Mouse (Mus musculus) B cell, adult (primary cell): ENCODE results near the gene Stmnd1. TPM values are rescaled to one million over a fixed set of nuclear protein-coding genes. Genes with fewer than 3 reads are reported as not detected.

Experiments used
- total RNA-seq: library from RNA; stranded (reverse); gene quantifications from 4 replicates; pipeline ENCODE4 v1.2.4, GENCODE M21; 2023; ENCODE audit not compliant: inconsistent age

The Stmnd1 gene
- not detected in 4 replicates for total RNA-seq

DNA sequence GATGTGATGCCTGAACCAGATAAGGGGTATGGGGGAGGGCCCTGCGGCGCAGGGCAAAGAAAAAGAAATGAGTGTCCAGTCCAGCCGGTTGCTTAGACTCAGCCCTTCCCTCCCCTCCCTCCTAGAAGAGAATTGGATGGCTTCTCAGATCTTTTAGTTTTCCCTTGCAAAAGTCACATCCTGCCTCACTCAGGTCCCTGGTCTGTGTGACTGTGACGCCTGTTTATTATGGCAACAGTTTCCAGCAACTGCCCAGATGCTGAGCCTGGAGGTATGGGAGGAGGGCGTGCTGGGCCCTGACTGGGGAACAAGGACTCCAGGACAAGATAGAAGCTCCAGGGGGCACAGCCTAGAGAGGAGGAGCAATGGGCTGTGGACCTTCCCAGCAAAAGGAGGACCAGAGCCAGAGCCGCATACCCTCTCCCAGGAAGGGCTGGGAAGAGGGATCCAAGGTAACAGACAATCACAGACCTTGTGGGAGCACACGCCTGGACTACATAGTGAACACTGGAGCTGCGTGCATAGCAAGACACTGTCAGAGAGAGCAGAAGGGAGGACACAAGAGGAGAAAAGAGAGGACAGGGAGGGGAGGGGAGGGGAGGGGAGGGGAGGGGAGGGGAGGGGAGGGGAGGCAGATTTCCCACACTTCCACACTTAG is at the start of gene Stmnd1:
Gene Stmnd1, plus strand, starts transcription at position 269 of the 658 bp plus-strand sequence.

Other genes starting within 250 kb of the Stmnd1 start
- 1.8 to 3.4 TPM (median 2.9 TPM) in 4 replicates for gene Rbm24, start 144.7 kb downstream of the Stmnd1 start, total RNA-seq
- not detected in 4 replicates for gene Cap2, start 228.1 kb downstream of the Stmnd1 start, total RNA-seq